Mouse (Mus musculus) ES-Bruce4 (cell line): ENCODE results near the gene Ubxn7.

Source experiments
- CTCF ChIP-seq: IDR thresholded peaks from one replicate; pipeline ENCODE4 v1.8.1; 2011; ENCODE audit warnings: low read depth, low read length
- EP300 ChIP-seq: IDR thresholded peaks from 2 replicates; pipeline ENCODE4 v1.6.1; 2011; ENCODE audit warnings: low read depth, low read length; ENCODE audit not compliant: insufficient read depth
- POLR2A ChIP-seq: IDR thresholded peaks from one replicate; pipeline ENCODE4 v1.8.1; 2011; ENCODE audit warnings: low read length; ENCODE audit not compliant: insufficient read depth

DNA sequence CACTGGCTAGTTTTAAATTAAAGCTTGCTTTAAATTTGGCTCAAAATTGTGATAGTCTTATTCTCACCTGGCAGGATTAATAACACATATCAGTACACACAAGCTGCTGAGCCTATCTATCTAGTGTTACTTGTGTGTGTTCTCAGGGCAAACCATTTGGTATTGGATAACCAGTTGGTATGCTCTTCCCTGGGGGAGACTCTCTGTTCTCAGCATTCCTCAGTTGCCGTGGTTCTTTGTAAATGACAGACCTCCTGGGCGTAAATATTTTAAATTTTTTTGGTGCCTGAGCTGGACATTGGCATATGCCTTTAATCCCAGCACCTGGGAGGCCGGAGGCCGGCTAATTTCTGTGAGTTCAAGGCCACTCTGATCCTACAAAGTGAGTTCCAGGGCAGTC is 19.2 kb upstream of the Ubxn7 start:
- TF ChIP-seq POLR2A (no peak), CTCF (no peak), EP300 (peak; percentile 66)
